Mouse (Mus musculus): ENCODE data around the gene Zfp949. TPM values are rescaled to one million over a fixed set of nuclear protein-coding genes. Genes with fewer than 3 reads are reported as not detected.

Gene Zfp949
- polyA plus RNA-seq, 1 experiment, result 2.5 TPM

GRCm38 (mm10) chr9:88520122-88520848 is 27.5 kb upstream of the Zfp949 start:
- TF ChIP-seq POLR2A (IDR thresholded peaks at IDR 0.05; ENCODE audit: low read depth, low read length), result no peak
- TF ChIP-seq CTCF (IDR thresholded peaks at IDR 0.05; ENCODE audit: extremely low read depth, insufficient read depth, insufficient read length, insufficient replicate concordance), result no peak
- Histone ChIP-seq H3K4me3 (ENCODE audit: extremely low read depth, insufficient read depth, insufficient read length) (no peak overlapping the region), H3K4me1 (ENCODE audit: control insufficient read depth, insufficient read depth, insufficient read length) (peaks cover 3% of the 10 kb centered on the region; the same call in 1 of the 2 replicates), H3K27me3 (ENCODE audit: control insufficient read depth, insufficient read depth, low read length) (no peaks in the 10 kb centered on the region), H3K27ac (ENCODE audit: insufficient read depth, low read length) (no peak overlapping the region), H3K36me3 (ENCODE audit: control insufficient read depth, insufficient read depth, low read length) (peaks cover 2% of the 10 kb centered on the region; the same call in 1 of the 2 replicates)
- 34% methylated on average over 2 of the region's 2 CpGs for WGBS
- DNase-seq (ENCODE audit: low read depth in 1 of 2, low spot score in 2 of 2), result no peak

- no peak for TF ChIP-seq CTCF (IDR thresholded peaks at IDR 0.05; ENCODE audit: extremely low read depth, insufficient read depth, insufficient read length, insufficient replicate concordance)
- no peak for TF ChIP-seq POLR2A (IDR thresholded peaks at IDR 0.05; ENCODE audit: low read depth, low read length)
- H3K27me3 ChIP-seq (ENCODE audit: control insufficient read depth, insufficient read depth, low read length), result no peaks in the 10 kb centered on the region
- H3K27ac ChIP-seq (ENCODE audit: insufficient read depth, low read length), result no peak overlapping the region
- peaks cover 3% of the 10 kb centered on the region; the same call in 1 of the 2 replicates for H3K4me1 ChIP-seq (ENCODE audit: control insufficient read depth, insufficient read depth, insufficient read length)
- peaks cover 2% of the 10 kb centered on the region; the same call in 1 of the 2 replicates for H3K36me3 ChIP-seq (ENCODE audit: control insufficient read depth, insufficient read depth, low read length)
- no peak overlapping the region for H3K4me3 ChIP-seq (ENCODE audit: extremely low read depth, insufficient read depth, insufficient read length)
- WGBS, result 48% methylated on average over 4 of the region's 4 CpGs
- no peak for DNase-seq (ENCODE audit: low read depth in 1 of 2, low spot score in 2 of 2)
These were observed 26.9 kb upstream of the Zfp949 start for GRCm38 (mm10) chr9:88520849-88521483.

- TF ChIP-seq POLR2A (IDR thresholded peaks at IDR 0.05; ENCODE audit: low read depth, low read length) (no peak), CTCF (IDR thresholded peaks at IDR 0.05; ENCODE audit: extremely low read depth, insufficient read depth, insufficient read length, insufficient replicate concordance) (no peak)
- WGBS, result under 1% methylated on average over 10 of the region's 10 CpGs
- Histone ChIP-seq H3K4me1 (ENCODE audit: control insufficient read depth, insufficient read depth, insufficient read length) (peaks cover 3% of the 10 kb centered on the region; the same call in 1 of the 2 replicates), H3K27me3 (ENCODE audit: control insufficient read depth, insufficient read depth, low read length) (no peaks in the 10 kb centered on the region), H3K4me3 (ENCODE audit: extremely low read depth, insufficient read depth, insufficient read length) (peak overlapping the region; percentile 76), H3K27ac (ENCODE audit: insufficient read depth, low read length) (peak overlapping the region; percentile 65), H3K36me3 (ENCODE audit: control insufficient read depth, insufficient read depth, low read length) (peaks cover 2% of the 10 kb centered on the region; the same call in 1 of the 2 replicates)
- no peak for DNase-seq (ENCODE audit: low read depth in 1 of 2, low spot score in 2 of 2)
These were observed 25.8 kb upstream of the Zfp949 start for GRCm38 (mm10) chr9:88521961-88522568.

DNA sequence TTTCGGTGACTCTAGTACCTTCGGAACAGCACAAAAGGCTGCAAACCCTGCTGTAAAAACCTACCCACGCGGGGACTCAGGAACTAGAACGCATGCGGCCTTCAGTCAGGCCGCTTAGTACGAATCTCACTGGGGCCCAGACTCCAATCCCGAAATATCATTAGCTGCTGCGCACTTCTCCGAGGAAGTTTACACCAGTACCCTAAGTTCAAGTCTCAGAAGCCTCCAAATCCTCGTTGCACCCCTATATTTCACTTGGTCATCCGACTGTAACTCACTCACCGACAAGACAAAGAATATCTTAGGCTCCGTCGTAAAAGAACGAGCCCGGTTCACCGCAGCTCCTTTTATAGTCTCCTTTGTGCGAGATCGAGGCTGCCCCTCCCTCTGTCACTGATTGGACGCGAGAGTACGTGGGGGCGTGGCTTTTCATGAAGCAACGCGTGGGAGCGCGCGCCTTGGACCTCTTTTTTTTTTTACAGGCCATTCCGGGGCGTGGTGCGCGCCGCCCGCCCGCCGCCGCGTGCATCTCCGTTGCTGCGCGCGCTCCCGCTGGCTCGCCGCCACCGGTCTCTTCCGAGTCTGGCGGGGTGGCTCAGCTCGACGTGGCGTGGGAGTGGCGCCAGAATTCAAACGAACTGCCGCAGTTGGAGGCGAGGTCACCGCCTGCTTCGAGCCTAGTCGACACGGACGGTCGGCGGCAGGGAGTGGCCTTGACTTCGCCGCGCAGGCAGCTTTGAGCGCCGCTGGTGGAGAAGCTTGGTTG is 25.1 kb upstream of the Zfp949 start:
- Histone ChIP-seq H3K27me3 (ENCODE audit: control insufficient read depth, insufficient read depth, low read length) (no peaks in the 10 kb centered on the region), H3K36me3 (ENCODE audit: control insufficient read depth, insufficient read depth, low read length) (peaks cover 2% of the 10 kb centered on the region; the same call in 1 of the 2 replicates), H3K4me1 (ENCODE audit: control insufficient read depth, insufficient read depth, insufficient read length) (peaks cover 3% of the 10 kb centered on the region; the same call in 1 of the 2 replicates), H3K4me3 (ENCODE audit: extremely low read depth, insufficient read depth, insufficient read length) (peak overlapping the region; percentile 76), H3K27ac (ENCODE audit: insufficient read depth, low read length) (peak overlapping the region; percentile 65)
- under 1% methylated on average over 69 of the region's 69 CpGs for WGBS
- peak; percentile 91 to 92 for DNase-seq (ENCODE audit: low read depth in 1 of 2, low spot score in 2 of 2)
- TF ChIP-seq POLR2A (IDR thresholded peaks at IDR 0.05; ENCODE audit: low read depth, low read length) (peak; percentile 92), CTCF (IDR thresholded peaks at IDR 0.05; ENCODE audit: extremely low read depth, insufficient read depth, insufficient read length, insufficient replicate concordance) (no peak)

- Histone ChIP-seq H3K27ac (ENCODE audit: insufficient read depth, low read length) (peak overlapping the region; percentile 47), H3K4me3 (ENCODE audit: extremely low read depth, insufficient read depth, insufficient read length) (peak overlapping the region; percentile 74), H3K27me3 (ENCODE audit: control insufficient read depth, insufficient read depth, low read length) (no peaks in the 10 kb centered on the region), H3K36me3 (ENCODE audit: control insufficient read depth, insufficient read depth, low read length) (peaks cover 2% of the 10 kb centered on the region; the same call in 1 of the 2 replicates), H3K4me1 (ENCODE audit: control insufficient read depth, insufficient read depth, insufficient read length) (peaks cover 3% of the 10 kb centered on the region; the same call in 1 of the 2 replicates)
- TF ChIP-seq POLR2A (IDR thresholded peaks at IDR 0.05; ENCODE audit: low read depth, low read length), result no peak
- TF ChIP-seq CTCF (IDR thresholded peaks at IDR 0.05; ENCODE audit: extremely low read depth, insufficient read depth, insufficient read length, insufficient replicate concordance), result no peak
- DNase-seq (ENCODE audit: low read depth in 1 of 2, low spot score in 2 of 2), result no peak
- WGBS, result 2% methylated on average over 16 of the region's 16 CpGs
These were observed 24.5 kb upstream of the Zfp949 start for GRCm38 (mm10) chr9:88523335-88523668.

DNA sequence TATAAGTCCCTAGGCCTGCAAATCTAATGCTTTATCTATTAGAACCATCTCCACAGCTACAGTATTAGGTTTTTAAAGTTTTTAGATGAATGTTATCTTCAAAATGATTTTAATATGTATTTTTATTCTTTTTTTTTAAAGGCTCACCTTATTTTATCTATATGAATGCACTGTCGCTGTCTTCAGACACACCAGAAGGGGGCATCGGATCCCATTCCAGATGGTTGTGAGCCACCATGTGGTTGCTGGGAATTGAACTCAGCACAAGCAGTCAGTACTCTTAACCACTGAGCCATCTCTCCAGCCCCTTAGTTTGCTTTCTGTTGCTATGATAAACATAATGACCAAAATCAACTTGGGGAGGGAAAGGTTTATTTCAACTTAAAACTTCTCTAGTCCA is 23.5 kb upstream of the Zfp949 start:
- WGBS, result 96% methylated on average over 2 of the region's 2 CpGs
- Histone ChIP-seq H3K27me3 (ENCODE audit: control insufficient read depth, insufficient read depth, low read length) (no peaks in the 10 kb centered on the region), H3K36me3 (ENCODE audit: control insufficient read depth, insufficient read depth, low read length) (peaks cover 2% of the 10 kb centered on the region; the same call in 1 of the 2 replicates), H3K4me1 (ENCODE audit: control insufficient read depth, insufficient read depth, insufficient read length) (peaks cover 3% of the 10 kb centered on the region; the same call in 1 of the 2 replicates), H3K4me3 (ENCODE audit: extremely low read depth, insufficient read depth, insufficient read length) (no peak overlapping the region), H3K27ac (ENCODE audit: insufficient read depth, low read length) (no peak overlapping the region)
- DNase-seq (ENCODE audit: low read depth in 1 of 2, low spot score in 2 of 2), result no peak
- TF ChIP-seq POLR2A (IDR thresholded peaks at IDR 0.05; ENCODE audit: low read depth, low read length) (no peak), CTCF (IDR thresholded peaks at IDR 0.05; ENCODE audit: extremely low read depth, insufficient read depth, insufficient read length, insufficient replicate concordance) (no peak)
